Mouse (Mus musculus) bone marrow macrophage, adult 2 months (primary cell): ENCODE measurements at regions not wholly inside any gene's neighbourhood (a gene's known extent, or its start where the extent isn't known, plus 50 kb on each side); places are given as distances from the start of the nearest gene placed in this dataset.
"Not testable (repeated sequence)": the region's sequence is repeated elsewhere in the genome, so short reads cannot be mapped to it uniquely, and the experiment has no call there.

Experiments
- H3K27ac ChIP-seq: 2 replicates; pipeline ENCODE4 v1.5.1; 2012; ENCODE audit warnings: low read depth, low read length; ENCODE audit not compliant: insufficient read depth
- H3K4me1 ChIP-seq: 2 replicates; pipeline ENCODE4 v1.6.1; 2012; ENCODE audit warnings: low read length; ENCODE audit not compliant: control insufficient read depth, insufficient read depth
- H3K4me3 ChIP-seq: 2 replicates; pipeline ENCODE4 v1.5.1; 2012; ENCODE audit warnings: mild to moderate bottlenecking, low read length, moderate library complexity; ENCODE audit not compliant: insufficient read depth
- CTCF ChIP-seq: IDR thresholded peaks from 2 replicates; pipeline ENCODE4 v1.5.1; 2012; ENCODE audit warnings: low read depth, mild to moderate bottlenecking, low read length, moderate library complexity
- POLR2A ChIP-seq: IDR thresholded peaks from 2 replicates; pipeline ENCODE4 v1.6.1; 2012; ENCODE audit warnings: mild to moderate bottlenecking, low read depth, low read length, borderline replicate concordance

- Histone ChIP-seq H3K4me1 (no peaks in the 10 kb centered on the region), H3K4me3 (no peak overlapping the region), H3K27ac (no peak overlapping the region)
- TF ChIP-seq CTCF (no peak), POLR2A (no peak)
These were observed 409.9 kb upstream of the Ercc4 start for GRCm38 (mm10) chr16:12699557-12699956.

DNA sequence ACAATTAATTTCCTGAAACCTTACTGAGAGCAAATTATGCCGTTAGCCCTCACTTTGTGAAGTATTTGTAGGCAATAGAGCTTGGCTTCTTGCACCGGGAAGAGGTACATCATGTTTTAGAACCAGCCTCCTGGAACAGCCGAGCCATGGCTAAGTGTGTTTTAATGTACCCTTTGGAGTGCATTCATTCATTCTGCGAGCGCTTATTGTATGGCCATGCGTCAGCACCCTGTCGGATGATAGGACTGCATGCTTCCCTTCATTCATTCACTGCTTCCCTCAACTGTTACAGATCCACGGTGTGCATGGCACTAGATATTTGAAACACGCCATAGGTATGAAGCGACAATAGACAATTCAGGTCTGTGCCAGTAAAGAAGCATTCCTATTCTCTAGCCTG is 409.4 kb upstream of the Ercc4 start:
- H3K27ac ChIP-seq: no peak overlapping the region
- TF ChIP-seq POLR2A: no peak
- TF ChIP-seq CTCF: no peak
- H3K4me1 ChIP-seq: no peaks in the 10 kb centered on the region
- no peak overlapping the region for H3K4me3 ChIP-seq

DNA sequence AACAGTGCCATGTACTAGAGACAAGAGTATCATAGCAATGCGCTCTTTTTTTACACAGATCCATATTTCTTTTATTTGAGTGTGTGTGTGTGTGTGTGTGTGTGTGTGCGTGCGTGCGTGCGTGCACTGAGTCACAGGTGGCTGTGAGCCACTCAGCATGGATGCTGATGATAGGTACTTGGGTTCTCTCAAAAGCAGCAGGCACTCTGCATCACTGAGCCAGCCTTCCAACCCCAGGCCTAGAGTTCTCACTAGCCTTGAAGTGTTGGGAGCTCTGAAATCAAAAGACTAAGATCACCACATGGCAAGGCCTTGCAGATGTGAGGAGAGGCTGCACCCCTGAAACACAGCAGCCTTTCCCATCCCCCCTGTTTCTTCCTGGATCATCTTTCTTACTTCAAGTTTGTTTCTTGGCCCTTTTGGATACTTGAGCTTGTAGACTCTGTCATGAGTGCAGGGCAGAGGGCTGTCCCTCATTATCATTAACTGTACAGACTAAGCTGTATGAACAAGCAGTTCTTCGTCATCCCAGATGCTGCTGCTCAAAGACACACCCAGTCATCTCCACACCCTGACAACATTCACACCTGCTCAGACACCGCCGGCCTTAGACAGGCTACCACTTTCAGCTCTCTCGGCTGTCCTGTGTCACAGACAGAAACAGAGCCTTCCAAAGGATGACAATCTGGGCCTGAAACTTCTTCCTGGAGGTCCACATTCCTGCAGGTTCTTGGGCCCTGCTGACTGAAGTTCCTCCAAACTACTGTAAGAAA is 405.5 kb upstream of the Ercc4 start:
- H3K4me3 ChIP-seq: no peak overlapping the region
- no peaks in the 10 kb centered on the region for H3K4me1 ChIP-seq
- H3K27ac ChIP-seq: no peak overlapping the region
- TF ChIP-seq POLR2A (no peak), CTCF (no peak)

GRCm38 (mm10) chr16:12706907-12707306 is 402.6 kb upstream of the Ercc4 start:
- TF ChIP-seq CTCF (no peak), POLR2A (no peak)
- Histone ChIP-seq H3K4me1 (no peaks in the 10 kb centered on the region), H3K27ac (no peak overlapping the region), H3K4me3 (no peak overlapping the region)

DNA sequence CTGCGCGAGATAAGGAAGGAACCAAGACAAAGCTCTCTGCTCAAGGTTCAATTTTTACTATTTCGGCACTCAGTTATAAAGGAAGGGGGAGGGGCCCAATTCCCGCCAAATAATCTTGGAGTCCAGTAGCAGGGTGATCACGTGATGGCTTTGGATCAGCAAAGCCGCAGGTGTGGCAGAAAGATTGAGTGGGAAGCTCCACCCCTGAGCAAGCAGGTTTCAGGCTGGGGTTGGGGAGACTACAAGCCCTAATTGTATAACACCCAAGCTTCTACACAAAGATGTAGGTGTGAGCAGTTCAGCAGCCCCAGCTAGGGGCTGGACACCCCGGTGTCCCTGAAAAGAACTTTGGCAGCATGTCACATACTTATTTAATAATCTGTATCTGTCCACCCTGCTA is 388.1 kb upstream of the Ercc4 start:
- not testable (repeated sequence) for H3K27ac ChIP-seq, H3K4me3 ChIP-seq, H3K4me1 ChIP-seq

GRCm38 (mm10) chr16:12726043-12726442 is 383.4 kb upstream of the Ercc4 start:
- no peaks in the 10 kb centered on the region for H3K4me1 ChIP-seq
- TF ChIP-seq CTCF (no peak), POLR2A (no peak)
- no peak overlapping the region for H3K27ac ChIP-seq
- H3K4me3 ChIP-seq: no peak overlapping the region

- not testable (repeated sequence) for H3K4me3 ChIP-seq, H3K4me1 ChIP-seq, H3K27ac ChIP-seq
These were observed 379.2 kb upstream of the Ercc4 start for GRCm38 (mm10) chr16:12730167-12730730.

GRCm38 (mm10) chr16:12731588-12731987 is 377.9 kb upstream of the Ercc4 start:
- H3K4me3 ChIP-seq: no peak overlapping the region
- no peaks in the 10 kb centered on the region for H3K4me1 ChIP-seq
- no peak overlapping the region for H3K27ac ChIP-seq
- no peak for TF ChIP-seq CTCF

DNA sequence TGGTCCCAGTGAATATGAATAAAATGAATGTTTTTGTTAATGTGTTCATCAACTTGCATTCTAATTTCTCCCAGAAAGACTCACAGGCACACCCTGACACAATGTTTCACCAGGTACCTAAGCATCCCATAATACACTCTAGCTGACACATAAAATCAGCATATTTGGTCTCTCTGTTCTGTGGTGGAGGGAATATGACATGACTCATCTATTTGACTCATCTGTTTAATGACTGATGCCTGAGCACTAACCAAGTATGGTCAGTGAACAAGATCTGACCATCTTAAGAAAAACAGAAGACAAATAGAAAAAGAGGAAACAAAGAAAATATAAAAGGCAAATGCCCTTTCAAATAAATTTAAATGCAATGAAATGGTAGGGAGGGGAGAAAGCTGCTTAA is 367.0 kb upstream of the Ercc4 start:
- TF ChIP-seq CTCF (no peak), POLR2A (no peak)
- no peaks in the 10 kb centered on the region for H3K4me1 ChIP-seq
- H3K4me3 ChIP-seq: no peak overlapping the region
- no peak overlapping the region for H3K27ac ChIP-seq

- Histone ChIP-seq H3K4me3 (no peak overlapping the region), H3K4me1 (no peaks in the 10 kb centered on the region), H3K27ac (no peak overlapping the region)
- TF ChIP-seq CTCF: no peak
- TF ChIP-seq POLR2A: no peak
These were observed 356.3 kb upstream of the Ercc4 start for GRCm38 (mm10) chr16:12753181-12753580.

GRCm38 (mm10) chr16:12754361-12754760 is 355.1 kb upstream of the Ercc4 start:
- TF ChIP-seq POLR2A (no peak), CTCF (no peak)
- Histone ChIP-seq H3K27ac (no peak overlapping the region), H3K4me1 (no peaks in the 10 kb centered on the region), H3K4me3 (no peak overlapping the region)
